Mouse (Mus musculus) midbrain, embryonic 11.5 days (tissue): ENCODE results near the gene Aldh8a1. TPM values are rescaled to one million over a fixed set of nuclear protein-coding genes. Genes with fewer than 3 reads are reported as not detected.

ENCODE experiments used
- polyA plus RNA-seq: library from polyadenylated mRNA; unstranded; fragments of >200 nt; fragmentation: Nextera tagmentation; extraction: Ambion mirVana; gene quantifications from 2 replicates; pipeline ENCODE4 v1.2.1, GENCODE M21; 2014

Aldh8a1 gene
- polyA plus RNA-seq, 1 experiment from 2014 or later, result not detected

Other genes starting within 250 kb of the Aldh8a1 start
- 8.5 and 9.1 TPM in 2 replicates for gene Myb, start 216.3 kb upstream of the Aldh8a1 start, polyA plus RNA-seq
- gene Hbs1l, start 81.3 kb upstream of the Aldh8a1 start, polyA plus RNA-seq, result 142 and 154 TPM in 2 replicates
- not detected in 2 replicates for gene 1700020N01Rik, start 215.9 kb downstream of the Aldh8a1 start, polyA plus RNA-seq